Mouse (Mus musculus) kidney, postnatal 0 days (tissue): ENCODE data around the gene Tenm4. TPM values are rescaled to one million over a fixed set of nuclear protein-coding genes. Genes with fewer than 3 reads are reported as not detected.
A peak's percentile ranks its signal among the peaks of the same experiment; 100 is the strongest.

Experiments
- ATAC-seq: fragments of 200-750 bp; cut with Nextera tagmentation; replicated peaks from 2 replicates; pipeline ENCODE4 v1.8.0; 2017; ENCODE audit warnings: low read depth, moderate number of reproducible peaks, moderate TSS enrichment, moderate library complexity; ENCODE audit not compliant: low FRiP score
- DNase-seq: peaks from one replicate; pipeline ENCODE4 v3.0.0-alpha.2; 2016; ENCODE audit warnings: low spot score
- H3K27ac ChIP-seq: fragments of 300-500 bp; sonication (generic); 2 replicates; pipeline ENCODE4 v1.5.1; 2014; ENCODE audit warnings: mild to moderate bottlenecking
- H3K27me3 ChIP-seq: fragments of 300-500 bp; sonication (generic); 2 replicates; pipeline ENCODE4 v1.6.1; 2014; ENCODE audit warnings: low read length, mixed read lengths; ENCODE audit not compliant: insufficient read depth
- H3K36me3 ChIP-seq: fragments of 300-500 bp; sonication (generic); 2 replicates; pipeline ENCODE4 v1.6.1; 2014; ENCODE audit warnings: low read length, mixed read lengths; ENCODE audit not compliant: insufficient read depth
- H3K4me1 ChIP-seq: fragments of 300-500 bp; sonication (generic); replicated peaks from 2 replicates; pipeline ENCODE4 v1.6.1; 2014; ENCODE audit warnings: antibody characterized with exemption, low read length, mixed read lengths; ENCODE audit not compliant: insufficient read depth
- H3K4me2 ChIP-seq: fragments of 300-500 bp; sonication (generic); 2 replicates; pipeline ENCODE4 v1.6.1; 2014; ENCODE audit warnings: mild to moderate bottlenecking, low read length, moderate library complexity, mixed read lengths
- H3K4me3 ChIP-seq: fragments of 300-500 bp; sonication (generic); replicated peaks from 2 replicates; pipeline ENCODE4 v1.5.1; 2014; ENCODE audit warnings: low read depth, low read length
- H3K9ac ChIP-seq: fragments of 300-500 bp; sonication (generic); 2 replicates; pipeline ENCODE4 v1.6.1; 2014; ENCODE audit warnings: low read depth, low read length
- H3K9me3 ChIP-seq: fragments of 300-500 bp; sonication (generic); replicated peaks from 2 replicates; pipeline ENCODE4 v1.6.1; 2016; ENCODE audit warnings: low read length, inconsistent platforms, mixed read lengths
- CTCF ChIP-seq: IDR thresholded peaks from 2 replicates; pipeline ENCODE4 v1.5.1; 2016; ENCODE audit warnings: antibody characterized with exemption, low read depth, mild to moderate bottlenecking, moderate library complexity
- WGBS: fragments of 180-500 bp; shearing (Covaris S2); extraction: QIAGEN DNeasy Blood & Tissue Kit; methylation state at CpG from one replicate; pipeline ENCODE4 v1.1.7; 2014; 5-methylcytosine and 5-hydroxymethylcytosine counted together
- polyA plus RNA-seq: library from polyadenylated mRNA; unstranded; fragments of >200 nt; fragmentation: Nextera tagmentation; extraction: Ambion mirVana; gene quantifications from 2 replicates; pipeline ENCODE4 v1.2.1, GENCODE M21; 2015

Tenm4 gene
- polyA plus RNA-seq, 1 experiment from 2014 or later = 22.6 TPM

DNA sequence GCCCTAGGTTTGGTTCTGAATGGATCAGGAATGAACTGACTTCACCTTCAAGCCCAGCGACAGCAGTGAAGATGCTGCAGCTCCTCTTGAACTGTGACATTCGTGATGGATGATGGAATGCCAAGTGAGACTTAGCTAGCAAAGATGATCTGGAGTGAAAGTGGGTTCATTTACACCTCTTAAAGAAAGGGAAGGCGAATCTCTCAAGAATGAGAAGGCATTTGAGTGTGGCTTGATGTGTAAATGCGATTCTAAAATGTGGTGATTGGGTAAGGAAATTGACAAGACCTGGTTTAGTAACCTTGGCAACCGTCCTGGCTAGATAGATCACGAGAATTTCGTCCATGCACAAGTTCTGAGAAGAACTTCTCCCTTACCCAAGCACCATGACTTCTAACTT is 321.6 kb downstream of the Tenm4 start:
- ATAC-seq (no peak), DNase-seq (no peak)
- H3K36me3 ChIP-seq = no peaks in the 10 kb centered on the region
- H3K9ac ChIP-seq = no peak overlapping the region
- H3K4me3 ChIP-seq = no peak overlapping the region
- 88% methylated on average over 7 of the region's 7 CpGs for WGBS
- no peak overlapping the region for H3K27ac ChIP-seq
- H3K9me3 ChIP-seq = no peaks in the 10 kb centered on the region
- TF ChIP-seq CTCF = no peak
- no peak overlapping the region for H3K4me2 ChIP-seq
- H3K4me1 ChIP-seq = peaks cover 11% of the 10 kb centered on the region
- H3K27me3 ChIP-seq = no peaks in the 10 kb centered on the region

DNA sequence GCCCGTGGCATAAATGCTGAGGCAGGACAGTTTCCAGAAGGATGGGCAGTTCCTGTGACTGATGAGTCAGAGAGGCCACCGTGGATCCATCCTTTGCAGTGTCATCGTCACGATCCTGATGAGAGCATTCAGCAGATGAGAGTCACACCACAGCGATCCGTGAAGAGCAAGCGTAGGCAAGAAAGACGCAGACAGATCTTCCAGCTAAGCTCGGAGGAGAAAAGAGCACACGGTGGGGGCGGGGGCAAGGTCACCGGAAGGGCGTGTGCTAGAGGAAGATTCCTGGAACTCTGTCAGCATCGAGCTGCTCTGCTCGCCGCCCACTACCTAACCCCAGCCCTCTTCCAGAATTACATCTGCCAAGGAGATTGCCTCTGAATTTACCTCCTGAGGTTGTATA is 323.0 kb downstream of the Tenm4 start:
- no peaks in the 10 kb centered on the region for H3K27me3 ChIP-seq
- TF ChIP-seq CTCF = no peak
- no peak overlapping the region for H3K27ac ChIP-seq
- no peak overlapping the region for H3K4me3 ChIP-seq
- H3K4me1 ChIP-seq = peaks cover 11% of the 10 kb centered on the region
- H3K4me2 ChIP-seq = no peak overlapping the region
- no peak for DNase-seq
- ATAC-seq = no peak
- no peaks in the 10 kb centered on the region for H3K9me3 ChIP-seq
- no peak overlapping the region for H3K9ac ChIP-seq
- no peaks in the 10 kb centered on the region for H3K36me3 ChIP-seq
- 56% methylated on average over 16 of the region's 16 CpGs for WGBS

DNA sequence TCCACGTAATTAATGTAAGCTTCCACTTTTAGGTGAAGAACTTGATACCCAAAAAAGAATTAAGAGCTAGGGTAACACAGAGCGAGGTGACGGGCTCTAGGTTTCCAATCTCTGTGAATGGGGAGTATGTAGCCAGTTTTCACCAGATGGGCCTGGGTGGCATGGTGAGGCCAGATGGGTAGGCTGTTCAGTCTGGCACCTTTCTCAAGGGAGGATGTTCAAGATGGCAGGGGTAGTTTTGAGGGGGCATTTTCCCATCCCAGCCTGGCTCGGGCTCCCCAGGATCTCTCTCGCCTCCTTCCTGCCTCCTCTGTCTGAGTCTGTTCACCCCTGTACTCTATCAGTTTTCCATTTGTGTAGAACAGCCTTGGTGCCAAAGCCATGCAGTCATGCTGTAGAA is 329.1 kb downstream of the Tenm4 start:
- Histone ChIP-seq H3K4me3 (no peak overlapping the region), H3K27ac (no peak overlapping the region), H3K9me3 (no peaks in the 10 kb centered on the region), H3K4me2 (no peak overlapping the region), H3K9ac (no peak overlapping the region), H3K4me1 (peaks cover 10% of the 10 kb centered on the region), H3K36me3 (no peaks in the 10 kb centered on the region), H3K27me3 (no peaks in the 10 kb centered on the region)
- 92% methylated on average over 5 of the region's 5 CpGs for WGBS
- no peak for TF ChIP-seq CTCF
- ATAC-seq (no peak), DNase-seq (no peak)

DNA sequence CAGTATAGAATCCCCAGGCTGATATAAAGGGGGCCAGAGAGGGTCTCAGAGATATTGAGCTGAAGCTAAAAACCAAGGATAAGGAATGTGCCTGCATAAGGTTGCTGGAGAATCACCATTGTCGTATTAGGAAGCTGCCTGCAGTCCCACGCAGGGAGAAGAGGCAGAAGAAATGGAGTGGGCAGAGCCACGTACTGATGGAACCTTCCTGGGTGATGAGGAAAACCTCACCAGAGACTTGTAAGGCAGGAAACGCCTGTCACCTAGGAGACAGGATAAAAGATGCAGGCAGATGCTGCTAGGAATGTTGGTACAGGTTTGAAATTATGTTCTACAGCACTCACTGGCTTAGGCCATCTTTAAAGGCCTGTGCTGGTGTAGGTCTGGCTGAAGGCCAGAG is 329.8 kb downstream of the Tenm4 start:
- WGBS = 84% methylated on average over 4 of the region's 4 CpGs
- no peak for TF ChIP-seq CTCF
- no peak for ATAC-seq
- Histone ChIP-seq H3K4me3 (no peak overlapping the region), H3K4me1 (peaks cover 10% of the 10 kb centered on the region), H3K36me3 (no peaks in the 10 kb centered on the region), H3K27me3 (no peaks in the 10 kb centered on the region), H3K27ac (no peak overlapping the region), H3K9ac (no peak overlapping the region), H3K9me3 (no peaks in the 10 kb centered on the region), H3K4me2 (no peak overlapping the region)
- DNase-seq = no peak

DNA sequence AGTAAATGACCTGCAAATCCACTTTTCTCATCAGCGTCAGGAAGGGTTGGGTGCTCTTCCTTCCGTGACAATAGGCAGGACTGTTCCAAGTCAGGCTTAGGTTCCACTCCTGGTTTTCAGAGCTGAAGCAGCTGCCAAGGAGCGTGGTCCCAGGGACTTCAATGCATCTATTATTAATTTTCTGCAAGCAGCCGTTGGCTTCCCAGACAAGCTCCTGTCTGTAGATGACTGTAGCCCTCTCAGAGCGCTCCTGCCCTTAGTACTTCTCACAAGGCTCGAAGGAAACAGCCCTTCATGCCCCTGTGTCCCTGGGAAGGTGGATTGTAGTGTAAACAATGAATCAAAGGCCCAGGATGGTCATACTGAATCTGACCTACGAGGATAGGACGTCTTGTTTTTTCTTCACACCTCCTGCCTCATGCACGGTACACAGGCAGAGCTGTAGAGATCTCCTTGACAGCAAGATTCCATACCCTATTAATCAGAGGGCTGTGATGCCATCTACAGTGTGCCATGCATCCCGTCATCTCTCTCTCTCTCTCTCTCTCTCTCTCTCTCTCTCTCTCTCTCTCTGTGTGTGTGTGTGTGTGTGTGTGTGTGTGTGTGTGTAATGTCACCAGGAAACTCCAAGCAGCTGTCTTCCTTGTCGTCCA is 331.4 kb downstream of the Tenm4 start:
- no peak overlapping the region for H3K4me2 ChIP-seq
- no peaks in the 10 kb centered on the region for H3K36me3 ChIP-seq
- H3K4me1 ChIP-seq = peaks cover 10% of the 10 kb centered on the region
- no peaks in the 10 kb centered on the region for H3K9me3 ChIP-seq
- no peak overlapping the region for H3K9ac ChIP-seq
- peak; percentile 37 for DNase-seq
- no peak overlapping the region for H3K27ac ChIP-seq
- 28% methylated on average over 11 of the region's 11 CpGs for WGBS
- no peaks in the 10 kb centered on the region for H3K27me3 ChIP-seq
- TF ChIP-seq CTCF = no peak
- H3K4me3 ChIP-seq = no peak overlapping the region
- ATAC-seq = 0 out of 2 replicates have a peak, but pooled peaks have one; percentile 38

DNA sequence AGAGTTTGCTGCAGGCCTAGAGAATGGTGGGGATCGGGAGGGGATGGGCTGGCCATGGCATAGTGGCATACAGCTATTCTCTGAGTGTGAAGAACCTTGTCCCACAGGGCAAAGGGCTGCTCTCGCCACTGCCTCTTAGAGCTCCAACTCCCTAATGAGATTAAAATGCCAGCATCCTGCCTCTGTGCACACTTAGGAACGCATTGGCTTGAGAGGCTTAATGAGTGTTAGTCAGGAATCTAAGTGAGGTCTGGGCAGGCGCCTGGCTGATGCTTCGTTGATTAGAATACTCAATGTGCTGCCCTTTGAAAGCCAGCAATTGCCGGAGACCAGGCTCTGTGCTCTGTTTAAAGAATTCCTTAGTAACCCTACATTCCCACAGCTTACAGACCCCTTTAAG is 334.5 kb downstream of the Tenm4 start:
- Histone ChIP-seq H3K9me3 (no peaks in the 10 kb centered on the region), H3K27ac (no peak overlapping the region), H3K4me3 (no peak overlapping the region), H3K4me2 (no peak overlapping the region), H3K9ac (no peak overlapping the region), H3K36me3 (no peaks in the 10 kb centered on the region), H3K4me1 (peaks cover 10% of the 10 kb centered on the region), H3K27me3 (no peaks in the 10 kb centered on the region)
- ATAC-seq = peak; percentile 12; the same call in 1 of the 2 replicates
- no peak for DNase-seq
- WGBS = 61% methylated on average over 6 of the region's 6 CpGs
- no peak for TF ChIP-seq CTCF

DNA sequence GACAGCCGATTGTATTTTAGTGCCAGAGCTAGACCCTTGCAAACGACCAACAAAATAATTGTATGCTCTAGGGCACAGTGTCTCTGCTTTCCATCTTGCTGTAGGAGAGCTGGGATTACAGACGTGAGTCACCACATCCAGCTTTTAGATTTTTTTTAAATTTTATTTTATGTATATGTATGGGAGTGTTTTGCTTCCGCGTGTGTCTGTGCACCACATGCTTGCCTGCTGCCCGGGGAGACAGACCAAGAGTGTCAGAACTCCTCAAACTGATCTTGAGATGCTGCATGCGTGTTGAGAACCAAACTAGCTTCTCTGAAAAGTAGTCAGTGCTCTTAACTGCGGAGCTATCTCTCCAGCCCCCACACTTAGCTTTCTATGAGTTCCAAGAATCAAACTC is 336.0 kb downstream of the Tenm4 start:
- Histone ChIP-seq H3K4me2 (no peak overlapping the region), H3K27ac (no peak overlapping the region), H3K9me3 (no peaks in the 10 kb centered on the region), H3K36me3 (no peaks in the 10 kb centered on the region), H3K4me3 (no peak overlapping the region), H3K4me1 (peaks cover 7% of the 10 kb centered on the region), H3K9ac (no peak overlapping the region), H3K27me3 (no peaks in the 10 kb centered on the region)
- no peak for ATAC-seq
- no peak for DNase-seq
- 89% methylated on average over 8 of the region's 8 CpGs for WGBS
- no peak for TF ChIP-seq CTCF
